Mouse (Mus musculus): Measurements from ENCODE around the gene Mpped2.

Mpped2 gene

GRCm38 (mm10) chr2:106857711-106858110, 164.6 kb downstream of the Mpped2 start:
- DNase-seq: no peak

DNA sequence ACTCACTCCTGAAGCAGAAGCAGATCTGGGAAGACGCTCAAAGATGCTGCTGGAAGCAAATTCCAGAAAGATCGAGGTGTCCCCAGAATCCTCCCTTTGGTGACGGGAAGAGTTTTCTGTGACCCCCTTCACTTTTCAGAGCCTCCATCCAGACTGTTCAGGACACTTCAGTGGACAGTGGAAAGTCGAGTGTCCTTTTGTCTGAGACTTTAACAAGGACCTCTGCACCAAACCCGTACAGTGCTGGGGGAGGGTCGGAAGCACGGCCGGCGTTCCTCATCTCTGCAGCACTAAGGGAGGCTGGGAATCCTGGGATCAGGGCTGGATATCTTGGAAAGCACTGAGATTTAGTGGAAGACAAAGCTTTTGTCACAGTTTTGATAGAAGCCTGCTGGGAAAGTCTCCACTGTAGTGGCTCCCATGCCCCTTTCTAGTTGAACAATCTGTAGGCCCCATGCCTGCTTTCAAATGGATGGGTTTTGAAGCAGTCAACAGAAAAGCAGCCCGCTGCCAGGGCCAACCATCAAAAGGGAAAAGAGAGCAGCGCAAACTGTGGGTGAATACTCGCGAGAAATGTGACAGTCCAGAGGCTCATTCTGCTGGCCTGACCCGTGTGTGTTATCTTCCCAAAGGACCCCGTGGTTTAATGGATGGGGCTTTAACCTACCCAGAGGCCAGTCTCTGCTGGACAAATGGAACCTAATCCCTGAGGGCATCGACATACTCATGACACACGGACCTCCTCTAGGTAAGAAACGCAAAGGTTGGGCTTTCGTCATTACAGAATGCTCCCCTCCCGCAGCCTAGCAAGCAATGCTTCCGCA, 168.0 kb downstream of the Mpped2 start:
- no peak for DNase-seq

- DNase-seq: no peak
Measured at GRCm38 (mm10) chr2:106863050-106863653, 170.1 kb downstream of the Mpped2 start.

DNA sequence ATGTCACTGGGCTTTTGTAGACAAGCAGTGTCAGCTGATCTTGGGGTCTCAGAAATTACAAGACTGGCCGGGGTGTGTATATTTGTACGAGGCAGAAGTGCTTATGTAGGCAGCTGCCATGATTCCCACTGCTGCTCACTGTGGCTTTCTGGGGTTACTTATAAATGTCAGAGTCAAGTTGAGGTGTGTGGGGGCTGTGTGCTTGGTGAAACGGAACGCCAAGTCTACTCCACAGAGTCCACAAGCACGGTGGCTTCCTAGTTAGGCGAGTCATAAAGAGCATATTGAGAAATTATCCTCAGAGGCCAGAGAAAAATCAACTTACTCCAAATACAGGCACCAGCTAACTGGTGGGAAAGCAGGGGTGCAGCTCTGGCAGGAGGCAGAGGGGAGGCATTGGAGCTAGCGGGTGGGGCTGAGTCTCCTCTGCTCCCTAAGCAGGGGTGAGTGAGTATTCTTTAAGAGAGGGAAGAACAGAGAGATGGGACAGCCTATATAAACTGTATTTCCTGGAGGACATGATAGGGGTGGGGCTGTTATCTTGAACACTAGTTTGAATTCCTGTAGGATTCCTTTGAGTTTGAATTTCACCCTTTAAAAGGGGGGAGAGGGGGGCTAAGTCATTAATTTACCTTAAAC, 172.2 kb downstream of the Mpped2 start:
- no peak for DNase-seq

GRCm38 (mm10) chr2:106866303-106866702, 173.2 kb downstream of the Mpped2 start:
- DNase-seq: no peak

DNA sequence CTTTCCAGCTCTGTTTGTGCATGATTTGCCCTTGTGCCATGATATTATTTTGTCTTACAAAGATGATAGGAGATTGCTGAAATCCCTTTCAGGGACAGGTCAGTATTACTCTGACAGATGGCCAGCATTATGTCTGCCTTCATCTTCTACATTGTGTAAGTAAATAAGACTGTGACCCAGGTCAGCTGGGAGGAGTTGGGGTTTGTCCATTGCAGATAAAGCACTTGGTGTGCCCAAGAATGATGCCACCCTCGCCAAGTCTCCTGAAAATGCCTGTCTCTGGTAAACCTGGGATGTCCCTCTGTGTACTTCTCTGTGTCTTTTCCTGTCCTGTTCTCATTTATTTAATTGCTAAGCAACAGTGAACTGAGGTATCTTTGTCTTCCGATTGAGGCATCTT, 177.8 kb downstream of the Mpped2 start:
- DNase-seq: no peak

DNA sequence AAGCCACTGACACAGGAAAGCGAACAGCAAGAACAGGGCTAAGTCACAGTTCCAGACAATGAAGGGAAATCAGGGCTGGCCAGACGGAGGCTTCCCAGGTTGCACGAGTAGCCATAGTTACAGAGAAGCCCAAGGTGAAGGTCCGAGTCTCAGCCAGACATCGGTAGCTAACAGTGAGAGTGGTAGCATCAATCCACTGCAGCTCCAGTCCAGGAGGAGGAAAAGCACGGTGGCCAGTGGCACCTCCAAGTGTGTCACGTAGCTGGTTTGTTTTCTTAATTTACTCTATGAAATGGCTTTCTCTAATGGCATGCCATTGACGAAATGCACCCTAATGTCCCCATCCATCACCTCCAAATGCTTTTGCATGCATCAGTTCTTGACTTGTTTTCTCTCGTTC, 180.1 kb downstream of the Mpped2 start:
- DNase-seq: no peak

GRCm38 (mm10) chr2:106883390-106883789, 190.3 kb downstream of the Mpped2 start:
- no peak for DNase-seq

- DNase-seq: no peak
Measured at GRCm38 (mm10) chr2:106888174-106888573, 195.1 kb downstream of the Mpped2 start.

DNA sequence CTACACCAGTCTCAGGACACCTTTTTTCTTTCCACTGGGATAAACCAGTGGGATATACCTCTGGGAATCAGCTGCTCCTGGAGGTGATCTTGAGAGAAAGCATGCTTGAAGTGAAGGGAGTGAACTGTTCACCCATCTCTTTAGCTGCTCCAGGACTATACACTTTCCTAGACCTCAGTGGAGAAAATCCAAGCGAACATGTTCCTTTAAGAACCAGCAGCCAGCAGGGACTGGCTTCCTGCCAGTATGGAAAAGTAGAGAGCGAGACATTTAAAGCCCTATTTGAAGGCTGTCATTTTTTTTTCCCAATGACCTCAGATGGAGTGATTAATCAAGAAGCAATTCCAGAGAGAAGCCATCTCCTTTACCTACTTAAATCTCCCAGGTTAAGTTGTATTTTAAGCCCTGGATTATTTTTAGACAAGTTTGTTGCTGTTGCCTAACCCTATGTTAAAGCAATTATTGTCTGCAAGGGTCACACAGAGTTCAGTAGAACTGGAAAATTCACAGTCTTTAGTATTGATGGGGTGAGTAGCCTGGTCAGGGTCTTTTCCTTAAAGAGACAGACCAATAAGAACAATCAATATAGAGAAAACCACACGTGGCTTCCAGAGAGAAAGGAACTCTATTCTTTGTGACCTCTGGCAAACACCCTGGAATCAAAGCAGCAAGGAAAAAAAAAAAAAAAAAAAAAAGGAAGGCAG, 196.4 kb downstream of the Mpped2 start:
- DNase-seq: peak; percentile 76

- no peak for DNase-seq
Measured at GRCm38 (mm10) chr2:106893376-106893775, 200.3 kb downstream of the Mpped2 start.

DNA sequence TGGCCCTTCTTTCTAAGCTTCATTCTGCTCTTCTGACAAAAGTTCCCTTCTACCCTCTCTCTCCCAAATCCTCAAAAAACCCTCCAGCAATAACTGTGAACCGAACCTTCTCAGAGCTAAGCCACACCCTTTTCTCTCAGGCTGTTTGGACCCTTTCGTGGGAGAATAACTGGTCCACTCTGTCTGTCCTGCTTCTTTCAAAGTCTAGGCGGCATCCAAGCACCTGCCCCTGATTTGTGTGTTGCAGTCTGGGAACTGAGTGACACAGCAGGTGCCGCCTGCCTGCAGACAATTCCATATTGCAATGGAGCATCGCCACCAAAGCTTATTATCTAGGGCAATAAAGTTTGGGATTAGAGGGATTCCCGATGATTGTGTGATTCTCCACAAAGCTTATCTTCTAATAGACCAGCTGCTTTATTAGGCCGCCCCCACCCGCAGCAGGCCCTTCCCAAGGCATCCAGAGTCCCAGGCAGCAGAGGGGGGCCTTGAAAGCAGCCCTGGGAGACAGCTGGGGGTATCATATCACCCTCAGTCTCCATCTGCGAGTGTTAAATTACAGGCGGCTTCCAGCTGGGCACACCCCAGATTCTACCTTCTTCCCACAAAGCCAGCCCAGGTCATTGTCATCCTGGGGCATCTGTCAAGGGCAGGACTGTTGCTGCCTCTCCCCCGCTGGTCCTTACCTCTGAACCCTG, 202.4 kb downstream of the Mpped2 start:
- no peak for DNase-seq

- DNase-seq: no peak
Measured at GRCm38 (mm10) chr2:106896024-106896384, 202.9 kb downstream of the Mpped2 start.

DNA sequence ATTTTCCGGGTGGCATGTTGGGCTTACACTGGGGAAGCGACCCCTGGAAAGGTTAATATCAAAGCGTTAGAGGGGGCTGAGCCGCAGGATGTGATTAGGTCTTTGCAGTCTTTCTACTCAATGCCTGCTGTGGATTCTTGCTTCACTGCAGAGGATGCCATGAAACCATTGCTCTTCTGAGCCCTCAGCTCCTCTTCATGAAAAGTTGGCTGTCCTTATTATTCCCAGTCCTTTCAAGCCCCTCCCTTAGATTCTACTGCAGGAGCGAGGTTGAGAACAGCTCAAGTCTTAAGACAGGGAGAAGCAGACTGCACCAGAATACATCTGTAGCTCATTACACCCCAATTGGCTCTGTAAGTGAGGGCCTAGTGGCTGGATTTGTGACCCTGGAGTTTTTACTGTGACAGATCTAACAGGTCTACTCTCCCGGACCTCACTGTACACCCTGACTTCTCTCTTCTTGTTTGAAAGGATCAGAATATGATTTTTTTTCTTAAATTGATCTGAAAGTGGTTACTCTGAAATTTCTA, 218.9 kb downstream of the Mpped2 start:
- DNase-seq: no peak
